Mouse (Mus musculus) urinary bladder, adult 2 months (tissue): Measurements from ENCODE around the gene Lsm11. TPM values are rescaled to one million over a fixed set of nuclear protein-coding genes. Genes with fewer than 3 reads are reported as not detected.

Experiments used
- DNase-seq: peaks from one replicate; pipeline ENCODE4 v3.0.0; 2022; ENCODE audit warnings: low spot score
- polyA plus RNA-seq: library from polyadenylated mRNA; depleted of rRNA; stranded (reverse); fragments of >200 nt; gene quantifications from 2 replicates; pipeline ENCODE4 v1.2.3, GENCODE M21; 2012; rRNA removed

Gene Lsm11
- 3.5 and 4.2 TPM in 2 replicates for polyA plus RNA-seq

GRCm38 (mm10) chr11:45944643-45945156, at the start of gene Lsm11:
TSS of gene Lsm11 (minus strand) at chr11:45944935.
- peak; percentile 100 for DNase-seq

GRCm38 (mm10) chr11:45992087-45992486, 47.4 kb upstream of the Lsm11 start:
- DNase-seq, result no peak

- no peak for DNase-seq
These were observed 46.9 kb upstream of the Lsm11 start for GRCm38 (mm10) chr11:45991604-45992003.

GRCm38 (mm10) chr11:45980893-45981253, 36.1 kb upstream of the Lsm11 start:
- no peak for DNase-seq

GRCm38 (mm10) chr11:45979946-45980892, 35.5 kb upstream of the Lsm11 start, which contains the start of gene Sox30:
TSS of gene Sox30 (plus strand) at chr11:45980310.
- peak; percentile 57 for DNase-seq

- no peak for DNase-seq
These were observed 31.3 kb upstream of the Lsm11 start for GRCm38 (mm10) chr11:45976061-45976460.

- DNase-seq, result no peak
These were observed 29.7 kb upstream of the Lsm11 start for GRCm38 (mm10) chr11:45974466-45974865.

- no peak for DNase-seq
These were observed 28.9 kb upstream of the Lsm11 start for GRCm38 (mm10) chr11:45973635-45974034.

GRCm38 (mm10) chr11:45968466-45968865, 23.7 kb upstream of the Lsm11 start:
- DNase-seq, result no peak

- DNase-seq, result no peak
These were observed 22.2 kb upstream of the Lsm11 start for GRCm38 (mm10) chr11:45966896-45967295.

GRCm38 (mm10) chr11:45960003-45960402, 15.3 kb upstream of the Lsm11 start:
- no peak for DNase-seq

- no peak for DNase-seq
These were observed 14.9 kb upstream of the Lsm11 start for GRCm38 (mm10) chr11:45959598-45959997.

- DNase-seq, result peak; percentile 85
These were observed 10.4 kb upstream of the Lsm11 start, which contains the start of gene Thg1l for GRCm38 (mm10) chr11:45955127-45955627. TSS of gene Thg1l (minus strand) at chr11:45955494.

- no peak for DNase-seq
These were observed 2.8 kb upstream of the Lsm11 start for GRCm38 (mm10) chr11:45947491-45947890.

GRCm38 (mm10) chr11:45946796-45947195, 2.1 kb upstream of the Lsm11 start:
- no peak for DNase-seq

- DNase-seq, result no peak
These were observed 668 bp downstream of the Lsm11 start for GRCm38 (mm10) chr11:45943891-45944642.

- no peak for DNase-seq
These were observed 1.5 kb downstream of the Lsm11 start for GRCm38 (mm10) chr11:45943108-45943705.

- no peak for DNase-seq
These were observed 2.5 kb downstream of the Lsm11 start for GRCm38 (mm10) chr11:45942281-45942680.

GRCm38 (mm10) chr11:45938917-45939316, 5.8 kb downstream of the Lsm11 start:
- no peak for DNase-seq

- DNase-seq, result no peak
These were observed 7.3 kb downstream of the Lsm11 start for GRCm38 (mm10) chr11:45937478-45937877.

- no peak for DNase-seq
These were observed 12.0 kb downstream of the Lsm11 start for GRCm38 (mm10) chr11:45932771-45933170.

- DNase-seq, result no peak
These were observed 15.2 kb downstream of the Lsm11 start for GRCm38 (mm10) chr11:45929541-45929940.
